Mouse (Mus musculus): ENCODE data around the gene Psen2.

Gene Psen2

GRCm38 (mm10) chr1:180248593-180249146 lies 14.6 kb downstream of the Psen2 start:
- no peak for DNase-seq (ENCODE audit: low spot score)

GRCm38 (mm10) chr1:180247901-180248300 lies 15.3 kb downstream of the Psen2 start:
- no peak for DNase-seq (ENCODE audit: low spot score)

GRCm38 (mm10) chr1:180245741-180246507 lies 17.3 kb downstream of the Psen2 start:
- no peak for DNase-seq (ENCODE audit: low spot score)

GRCm38 (mm10) chr1:180231729-180232128 lies 31.5 kb downstream of the Psen2 start:
- DNase-seq (ENCODE audit: low spot score) = no peak

- no peak for DNase-seq (ENCODE audit: low spot score)
Measured at GRCm38 (mm10) chr1:180230580-180230979, 32.7 kb downstream of the Psen2 start.

GRCm38 (mm10) chr1:180229906-180230305 lies 33.3 kb downstream of the Psen2 start:
- no peak for DNase-seq (ENCODE audit: low spot score)

- no peak for DNase-seq (ENCODE audit: low spot score)
Measured at GRCm38 (mm10) chr1:180228854-180229253, 34.4 kb downstream of the Psen2 start.

- DNase-seq (ENCODE audit: low spot score) = no peak
Measured at GRCm38 (mm10) chr1:180226766-180227165, 36.5 kb downstream of the Psen2 start.

GRCm38 (mm10) chr1:180226221-180226713 lies 37.0 kb downstream of the Psen2 start:
- DNase-seq (ENCODE audit: low spot score) = no peak

GRCm38 (mm10) chr1:180225500-180226220 lies 37.6 kb downstream of the Psen2 start:
- peak; percentile 36 for DNase-seq (ENCODE audit: low spot score)

- DNase-seq (ENCODE audit: low spot score) = no peak
Measured at GRCm38 (mm10) chr1:180222007-180222406, 41.2 kb downstream of the Psen2 start.

GRCm38 (mm10) chr1:180220791-180221542 lies 42.3 kb downstream of the Psen2 start:
- DNase-seq (ENCODE audit: low spot score) = no peak

- no peak for DNase-seq (ENCODE audit: low spot score)
Measured at GRCm38 (mm10) chr1:180216541-180217276, 46.5 kb downstream of the Psen2 start.

- peak; percentile 51 for DNase-seq (ENCODE audit: low spot score)
Measured at GRCm38 (mm10) chr1:180215044-180215443, 48.2 kb downstream of the Psen2 start.

- DNase-seq (ENCODE audit: low spot score) = no peak
Measured at GRCm38 (mm10) chr1:180212911-180213310, 50.3 kb downstream of the Psen2 start.

- DNase-seq (ENCODE audit: low spot score) = no peak
Measured at GRCm38 (mm10) chr1:180210781-180211271, 52.4 kb downstream of the Psen2 start.

GRCm38 (mm10) chr1:180210031-180210432 lies 53.2 kb downstream of the Psen2 start:
- DNase-seq (ENCODE audit: low spot score) = no peak

GRCm38 (mm10) chr1:180208370-180208769 lies 54.9 kb downstream of the Psen2 start:
- DNase-seq (ENCODE audit: low spot score) = no peak

GRCm38 (mm10) chr1:180200722-180201121 lies 62.5 kb downstream of the Psen2 start:
- DNase-seq (ENCODE audit: low spot score) = no peak

GRCm38 (mm10) chr1:180199715-180200050 lies 63.6 kb downstream of the Psen2 start:
- no peak for DNase-seq (ENCODE audit: low spot score)

- no peak for DNase-seq (ENCODE audit: low spot score)
Measured at GRCm38 (mm10) chr1:180198959-180199714, 64.1 kb downstream of the Psen2 start, which contains the start of gene Coq8a. Coq8a (minus strand) TSS chr1:180199602.

Measured in ovary, postnatal 14 days (tissue).